Comparison of ENCODE assay signal across 25 mouse cellular contexts in the genomic region with DNA sequence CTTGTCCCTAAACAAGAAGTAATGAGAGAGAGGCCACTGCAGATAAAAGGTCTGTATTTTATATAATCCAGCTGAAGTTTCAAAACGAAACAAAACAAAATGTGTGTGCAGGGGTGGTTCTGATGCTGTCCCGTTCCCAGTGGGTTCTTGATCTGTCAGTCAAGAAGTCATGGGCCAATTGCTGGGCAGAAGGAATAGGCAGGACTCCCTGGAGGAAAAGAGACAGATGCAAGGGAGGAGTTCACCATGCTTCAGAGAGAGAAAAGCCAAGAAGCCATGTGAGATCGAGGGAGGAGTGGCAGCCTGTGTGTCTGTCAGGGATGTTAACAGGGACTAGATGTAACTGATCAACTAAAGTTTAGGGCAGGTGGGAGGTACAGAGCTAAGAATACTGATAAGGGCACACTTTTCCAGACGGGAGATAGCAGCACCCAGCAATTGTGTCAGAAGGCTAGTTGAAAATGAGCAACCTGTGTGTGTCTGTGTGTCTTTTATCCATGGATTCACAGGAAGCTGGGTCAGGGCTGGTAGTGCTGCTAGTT. TPM values are rescaled to one million over a fixed set of nuclear protein-coding genes. Genes with fewer than 3 reads are reported as not detected.
DNase-seq lines count a peak whose midpoint lies in the region; ATAC-seq and TF ChIP-seq lines count a peak whose summit lies in the region.
"Had no signal": no experiment of that assay in that cellular context is flagged by ENCODE, and none has a peak within 500 bp of the region (broad histone marks: within the 10 kb centered on the region; RNA-seq: fewer than 3 reads in every experiment).

No protein-coding gene starts in this region.

- H3K4me2 ChIP-seq in forebrain, postnatal 0 days (ENCODE audit: low read depth) = no peak overlapping the region
- no peak overlapping the region for H3K4me2 ChIP-seq in forebrain, embryonic 11.5 days (ENCODE audit: low read depth, low read length, severe bottlenecking)
- H3K4me2 ChIP-seq in midbrain, postnatal 0 days (ENCODE audit: low read depth, low read length, poor library complexity, severe bottlenecking) = no peak overlapping the region
- H3K4me2 ChIP-seq in midbrain, embryonic 16.5 days (ENCODE audit: low read length) = no peak overlapping the region
- H3K4me2 ChIP-seq in intestine, embryonic 15.5 days (replicated peaks) = no peak overlapping the region
- H3K4me2 ChIP-seq: hindbrain, embryonic 12.5 days; midbrain, embryonic 13.5 days; neural tube, embryonic 12.5 days had no signal

- no peaks in the 10 kb centered on the region for H3K4me1 ChIP-seq in forebrain, postnatal 0 days (ENCODE audit: insufficient read depth)
- H3K4me1 ChIP-seq in forebrain, embryonic 11.5 days (replicated peaks; ENCODE audit: control insufficient read depth, insufficient read depth, low read length) = no peaks in the 10 kb centered on the region
- H3K4me1 ChIP-seq in midbrain, postnatal 0 days (ENCODE audit: insufficient read depth, low read length) = no peaks in the 10 kb centered on the region
- no peaks in the 10 kb centered on the region for H3K4me1 ChIP-seq in midbrain, embryonic 16.5 days (ENCODE audit: control insufficient read depth, insufficient read depth, low read length)
- no peaks in the 10 kb centered on the region for H3K4me1 ChIP-seq in intestine, embryonic 15.5 days (replicated peaks)
- H3K4me1 ChIP-seq: forebrain, embryonic 10.5 days; hindbrain, embryonic 12.5 days; midbrain, embryonic 13.5 days; neural tube, embryonic 12.5 days had no signal

- H3K36me3 ChIP-seq in forebrain, postnatal 0 days (ENCODE audit: insufficient read depth) = 0 out of 2 replicates have a peak, but pooled peaks cover 5% of the 10 kb centered on the region
- H3K36me3 ChIP-seq in forebrain, embryonic 11.5 days (ENCODE audit: control insufficient read depth, insufficient read depth, low read length) = no peaks in the 10 kb centered on the region; the same call in 1 of the 2 replicates
- H3K36me3 ChIP-seq in midbrain, postnatal 0 days (ENCODE audit: insufficient read depth, low read length) = 0 out of 2 replicates have a peak, but pooled peaks cover 7% of the 10 kb centered on the region
- no peaks in the 10 kb centered on the region for H3K36me3 ChIP-seq in midbrain, embryonic 16.5 days (ENCODE audit: control insufficient read depth, insufficient read depth, low read length)
- no peaks in the 10 kb centered on the region for H3K36me3 ChIP-seq in intestine, embryonic 15.5 days

- DNase-seq in forebrain, postnatal 0 days = no peak
- no peak for DNase-seq in forebrain, embryonic 11.5 days (ENCODE audit: low spot score)
- DNase-seq in midbrain, postnatal 0 days (ENCODE audit: low spot score) = peak; percentile 37
- DNase-seq in embryo, embryonic 9.5 days (ENCODE audit: extremely low spot score) = no peak
- DNase-seq in kidney, postnatal 25 days = no peak
- DNase-seq in Muller cell, postnatal 12 days (ENCODE audit: inconsistent ontology term) = no peak
- DNase-seq: adrenal gland, postnatal 36 days; cerebellum, adult 18-20 months; cerebellum, postnatal 25 days; gastrocnemius, postnatal 25 days; heart, adult 2 months; kidney, postnatal 36 days; layer of hippocampus, postnatal 36 days; right cerebral cortex, postnatal 4 days; thymus, postnatal 25 days had no signal

- no peak overlapping the region for H3K9ac ChIP-seq in forebrain, postnatal 0 days
- H3K9ac ChIP-seq in forebrain, embryonic 11.5 days (ENCODE audit: low read length) = no peak overlapping the region
- H3K9ac ChIP-seq in midbrain, postnatal 0 days (replicated peaks; ENCODE audit: low read length, poor library complexity, severe bottlenecking) = no peak overlapping the region
- no peak overlapping the region for H3K9ac ChIP-seq in midbrain, embryonic 16.5 days (ENCODE audit: low read depth, low read length)
- H3K9ac ChIP-seq in intestine, embryonic 15.5 days = no peak overlapping the region
- H3K9ac ChIP-seq: hindbrain, embryonic 12.5 days; midbrain, embryonic 13.5 days; neural tube, embryonic 12.5 days had no signal

- no peaks in the 10 kb centered on the region for H3K9me3 ChIP-seq in forebrain, postnatal 0 days (ENCODE audit: low read length)
- no peaks in the 10 kb centered on the region; the same call in 1 of the 2 replicates for H3K9me3 ChIP-seq in forebrain, embryonic 11.5 days (ENCODE audit: control insufficient read depth, low read length)
- no peaks in the 10 kb centered on the region for H3K9me3 ChIP-seq in midbrain, postnatal 0 days (ENCODE audit: low read length)
- H3K9me3 ChIP-seq in midbrain, embryonic 16.5 days (replicated peaks; ENCODE audit: control insufficient read depth, low read length, poor library complexity, severe bottlenecking) = no peaks in the 10 kb centered on the region
- H3K9me3 ChIP-seq in intestine, embryonic 15.5 days = no peaks in the 10 kb centered on the region
- H3K9me3 ChIP-seq: hindbrain, embryonic 12.5 days; midbrain, embryonic 13.5 days; neural tube, embryonic 12.5 days had no signal

- H3K27ac ChIP-seq in forebrain, postnatal 0 days (ENCODE audit: low read depth, low read length) = no peak overlapping the region
- H3K27ac ChIP-seq in forebrain, embryonic 11.5 days (ENCODE audit: low read depth, low read length) = no peak overlapping the region
- no peak overlapping the region for H3K27ac ChIP-seq in midbrain, postnatal 0 days (ENCODE audit: low read depth, low read length)
- H3K27ac ChIP-seq in midbrain, embryonic 16.5 days (ENCODE audit: low read length) = no peak overlapping the region
- no peak overlapping the region for H3K27ac ChIP-seq in intestine, embryonic 15.5 days
- H3K27ac ChIP-seq: forebrain, embryonic 10.5 days; heart, adult 2 months; hindbrain, embryonic 12.5 days; macrophage; midbrain, embryonic 13.5 days; neural tube, embryonic 12.5 days had no signal

- ATAC-seq in forebrain, postnatal 0 days = peak; percentile 27; the same call in 1 of the 2 replicates
- no peak for ATAC-seq in forebrain, embryonic 11.5 days (replicated peaks; ENCODE audit: low FRiP score)
- no peak for ATAC-seq in midbrain, postnatal 0 days (ENCODE audit: low FRiP score)
- ATAC-seq in midbrain, embryonic 16.5 days = no peak
- ATAC-seq in intestine, embryonic 15.5 days = peak; percentile 69
- ATAC-seq: CD4-positive, CD25-positive, alpha-beta regulatory T cell, adult 4 months; inflammation-experienced regulatory T-cells, adult 6 months; lung, postnatal 0 days; midbrain, embryonic 13.5 days had no signal

- 80% methylated on average over 4 of the region's 4 CpGs for WGBS in forebrain, postnatal 0 days
- WGBS in forebrain, embryonic 11.5 days = 89% methylated on average over 4 of the region's 4 CpGs
- 83% methylated on average over 4 of the region's 4 CpGs for WGBS in midbrain, postnatal 0 days
- WGBS in midbrain, embryonic 16.5 days = 88% methylated on average over 4 of the region's 4 CpGs
- WGBS in intestine, embryonic 15.5 days = 75% methylated on average over 4 of the region's 4 CpGs

- TF ChIP-seq CTCF in forebrain, postnatal 0 days (IDR thresholded peaks at IDR 0.05; ENCODE audit: low read depth) = no peak
- no peak for TF ChIP-seq CTCF in midbrain, postnatal 0 days (IDR thresholded peaks at IDR 0.05)

- no peak overlapping the region for H3K4me3 ChIP-seq in forebrain, postnatal 0 days (ENCODE audit: low read depth, low read length)
- no peak overlapping the region for H3K4me3 ChIP-seq in forebrain, embryonic 11.5 days (ENCODE audit: low read depth, low read length)
- H3K4me3 ChIP-seq in midbrain, postnatal 0 days (ENCODE audit: low read depth, low read length) = no peak overlapping the region
- H3K4me3 ChIP-seq in midbrain, embryonic 16.5 days (ENCODE audit: low read depth, low read length) = no peak overlapping the region
- H3K4me3 ChIP-seq in intestine, embryonic 15.5 days (replicated peaks) = no peak overlapping the region
- H3K4me3 ChIP-seq: forebrain, embryonic 10.5 days; heart, adult 2 months; hindbrain, embryonic 12.5 days; midbrain, embryonic 13.5 days; neural tube, embryonic 12.5 days had no signal

- no peaks in the 10 kb centered on the region for H3K27me3 ChIP-seq in forebrain, postnatal 0 days (ENCODE audit: insufficient read depth, low read length)
- no peaks in the 10 kb centered on the region for H3K27me3 ChIP-seq in forebrain, embryonic 11.5 days (ENCODE audit: control insufficient read depth, insufficient read depth, low read length)
- no peaks in the 10 kb centered on the region for H3K27me3 ChIP-seq in midbrain, postnatal 0 days (ENCODE audit: insufficient read depth, low read length)
- H3K27me3 ChIP-seq in midbrain, embryonic 16.5 days (ENCODE audit: control insufficient read depth, insufficient read depth, low read depth, low read length) = no peaks in the 10 kb centered on the region
- no peaks in the 10 kb centered on the region for H3K27me3 ChIP-seq in intestine, embryonic 15.5 days (replicated peaks)
- H3K27me3 ChIP-seq: hindbrain, embryonic 12.5 days; midbrain, embryonic 13.5 days; neural tube, embryonic 12.5 days had no signal

RNA-seq across cellular contexts. Expression of a gene that starts 54.8 kb away (rescaled TPM):
- 92.8 and 110 TPM in 2 replicates for total RNA-seq in forebrain, postnatal 0 days (2014; rRNA removed)
- polyA plus RNA-seq in forebrain, postnatal 0 days (2015; fragmentation: Nextera tagmentation; extraction: Ambion mirVana) = 74.0 and 79.3 TPM in 2 replicates
- polyA plus RNA-seq in forebrain, embryonic 11.5 days (2014; fragmentation: Nextera tagmentation; extraction: Ambion mirVana) = 72.9 and 73.4 TPM in 2 replicates
- 81.1 and 88.1 TPM in 2 replicates for total RNA-seq in midbrain, postnatal 0 days (2014; rRNA removed)
- 66.8 and 67.6 TPM in 2 replicates for polyA plus RNA-seq in midbrain, postnatal 0 days (2015; fragmentation: Nextera tagmentation; extraction: Ambion mirVana)
- polyA plus RNA-seq in midbrain, embryonic 16.5 days (2015; fragmentation: Nextera tagmentation; extraction: Ambion mirVana) = 79.4 and 86.0 TPM in 2 replicates
- polyA plus RNA-seq in intestine, embryonic 15.5 days (2015; fragmentation: Nextera tagmentation; extraction: Ambion mirVana) = 26.6 and 32.5 TPM in 2 replicates

Comparison
In these comparisons a context has a peak if more than half of its experiments do, and no peak if none do; other contexts are left out.
1. ATAC-seq: peak in forebrain, postnatal 0 days (single experiment) and intestine, embryonic 15.5 days (single experiment); none in forebrain, embryonic 11.5 days (single experiment), midbrain, postnatal 0 days (single experiment) and midbrain, embryonic 16.5 days (single experiment).